8 mouse cellular contexts compared by ENCODE assay signal in genomic region chr4:102568591-102568990, GRCm38 (mm10).
A peak's percentile ranks its signal among the peaks of the same experiment; 100 is the strongest.
DNase-seq lines count a peak whose midpoint lies in the region; ATAC-seq and TF ChIP-seq lines count a peak whose summit lies in the region.

No protein-coding gene starts in this region.

- H3K4me3 ChIP-seq in forebrain, postnatal 0 days (ENCODE audit: low read depth, low read length): no peak overlapping the region
- H3K4me3 ChIP-seq in intestine, embryonic 15.5 days (replicated peaks): 0 out of 2 replicates have a peak overlapping the region, but pooled peaks have one; percentile 3
- no peak overlapping the region; the same call in 1 of the 2 replicates for H3K4me3 ChIP-seq in liver, embryonic 16.5 days (ENCODE audit: low read depth, low read length)
- no peak overlapping the region for H3K4me3 ChIP-seq in stomach, embryonic 14.5 days (ENCODE audit: low read depth, low read length)

- TF ChIP-seq CTCF in forebrain, postnatal 0 days (IDR thresholded peaks at IDR 0.05; ENCODE audit: low read depth): no peak

- H3K9me3 ChIP-seq in forebrain, postnatal 0 days (ENCODE audit: low read length): no peaks in the 10 kb centered on the region
- no peaks in the 10 kb centered on the region for H3K9me3 ChIP-seq in intestine, embryonic 15.5 days
- no peaks in the 10 kb centered on the region for H3K9me3 ChIP-seq in liver, embryonic 16.5 days (replicated peaks; ENCODE audit: control insufficient read depth, low read length)
- H3K9me3 ChIP-seq in stomach, embryonic 14.5 days (ENCODE audit: control insufficient read depth, low read depth, low read length): no peaks in the 10 kb centered on the region

- H3K9ac ChIP-seq in forebrain, postnatal 0 days: no peak overlapping the region
- no peak overlapping the region for H3K9ac ChIP-seq in intestine, embryonic 15.5 days
- no peak overlapping the region; the same call in 1 of the 2 replicates for H3K9ac ChIP-seq in liver, embryonic 16.5 days (ENCODE audit: low read depth, low read length)
- H3K9ac ChIP-seq in stomach, embryonic 14.5 days (replicated peaks; ENCODE audit: low read depth, low read length): no peak overlapping the region

- H3K36me3 ChIP-seq in forebrain, postnatal 0 days (ENCODE audit: insufficient read depth): no peaks in the 10 kb centered on the region
- H3K36me3 ChIP-seq in intestine, embryonic 15.5 days: no peaks in the 10 kb centered on the region
- H3K36me3 ChIP-seq in liver, embryonic 16.5 days (ENCODE audit: control insufficient read depth, insufficient read depth): no peaks in the 10 kb centered on the region
- H3K36me3 ChIP-seq in stomach, embryonic 14.5 days (ENCODE audit: control insufficient read depth, insufficient read depth, low read length): no peaks in the 10 kb centered on the region

- peak; percentile 28 for DNase-seq in ovary, postnatal 36 days (ENCODE audit: low spot score)
- DNase-seq in ovary, postnatal 10 days (ENCODE audit: low spot score): no peak
- DNase-seq in forebrain, postnatal 0 days: peak; percentile 60

- peak overlapping the region; percentile 9; the same call in 1 of the 2 replicates for H3K27ac ChIP-seq in forebrain, postnatal 0 days (ENCODE audit: low read depth, low read length)
- peak overlapping the region; percentile 58; the same call in 1 of the 2 replicates for H3K27ac ChIP-seq in intestine, embryonic 15.5 days
- H3K27ac ChIP-seq in liver, embryonic 16.5 days (ENCODE audit: low read length): peak overlapping the region; percentile 45; the same call in 1 of the 2 replicates
- H3K27ac ChIP-seq in stomach, embryonic 14.5 days (ENCODE audit: low read length): peak overlapping the region; percentile 64; the same call in 1 of the 2 replicates

- no peak overlapping the region for H3K4me2 ChIP-seq in forebrain, postnatal 0 days (ENCODE audit: low read depth)
- H3K4me2 ChIP-seq in intestine, embryonic 15.5 days (replicated peaks): peak overlapping the region; percentile 42
- peak overlapping the region; percentile 84 for H3K4me2 ChIP-seq in liver, embryonic 16.5 days (ENCODE audit: low read depth, low read length)
- peak overlapping the region; percentile 24 for H3K4me2 ChIP-seq in stomach, embryonic 14.5 days (replicated peaks; ENCODE audit: low read depth, low read length)

- no peaks in the 10 kb centered on the region for H3K27me3 ChIP-seq in forebrain, postnatal 0 days (ENCODE audit: insufficient read depth, low read length)
- H3K27me3 ChIP-seq in intestine, embryonic 15.5 days (replicated peaks): no peaks in the 10 kb centered on the region
- no peaks in the 10 kb centered on the region for H3K27me3 ChIP-seq in liver, embryonic 16.5 days (ENCODE audit: control insufficient read depth, insufficient read depth, low read depth, low read length)
- no peaks in the 10 kb centered on the region for H3K27me3 ChIP-seq in stomach, embryonic 14.5 days (ENCODE audit: control insufficient read depth, insufficient read depth, low read length)

- H3K4me1 ChIP-seq in forebrain, postnatal 0 days (ENCODE audit: insufficient read depth): peaks cover 15% of the 10 kb centered on the region; the same call in 1 of the 2 replicates
- H3K4me1 ChIP-seq in intestine, embryonic 15.5 days (replicated peaks): peaks cover 16% of the 10 kb centered on the region
- peaks cover 33% of the 10 kb centered on the region for H3K4me1 ChIP-seq in liver, embryonic 16.5 days (ENCODE audit: control insufficient read depth, low read depth, low read length)
- H3K4me1 ChIP-seq in stomach, embryonic 14.5 days (ENCODE audit: control insufficient read depth, insufficient read depth, low read length): peaks cover 29% of the 10 kb centered on the region

- 9% methylated on average over 4 of the region's 4 CpGs for WGBS in forebrain, postnatal 0 days
- WGBS in intestine, embryonic 15.5 days: 2% methylated on average over 4 of the region's 4 CpGs
- under 1% methylated on average over 4 of the region's 4 CpGs for WGBS in liver, embryonic 16.5 days (ENCODE audit: insufficient replicate concordance)
- WGBS in stomach, embryonic 14.5 days: 1% methylated on average over 4 of the region's 4 CpGs

- ATAC-seq in cerebellum, adult (ENCODE audit: insufficient number of reproducible peaks, low FRiP score, low TSS enrichment): peak; percentile 77; the same call in 1 of the 2 replicates
- ATAC-seq in forebrain, postnatal 0 days: peak; percentile 54
- peak; percentile 55 for ATAC-seq in intestine, embryonic 15.5 days
- 0 out of 2 replicates have a peak, but pooled peaks have one; percentile 26 for ATAC-seq in liver, embryonic 16.5 days (ENCODE audit: low read depth)
- no peak; the same call in 1 of the 2 replicates for ATAC-seq in stomach, embryonic 14.5 days (ENCODE audit: insufficient number of reproducible peaks, insufficient read depth, low FRiP score, low read depth)
- ATAC-seq in granulocyte monocyte progenitor cell, adult 5-6 weeks (replicated peaks; ENCODE audit: poor library complexity, severe bottlenecking): no peak

Comparison
In these comparisons a context has a peak if more than half of its experiments do, and no peak if none do; other contexts are left out.
1. ATAC-seq: peak in cerebellum, adult (single experiment), forebrain, postnatal 0 days (single experiment), intestine, embryonic 15.5 days (single experiment) and liver, embryonic 16.5 days (single experiment); none in stomach, embryonic 14.5 days (single experiment) and granulocyte monocyte progenitor cell, adult 5-6 weeks (single experiment).
2. H3K27ac ChIP-seq: peak in every context shown above with its lines; median percentile 64 in stomach, embryonic 14.5 days; 58 in intestine, embryonic 15.5 days; 45 in liver, embryonic 16.5 days; 9 in forebrain, postnatal 0 days.